Mouse (Mus musculus) embryo, embryonic 11.5 days (tissue): ENCODE measurements around the gene Kcnrg.
"Not testable (repeated sequence)": the region's sequence is repeated elsewhere in the genome, so short reads cannot be mapped to it uniquely, and the experiment has no call there.

Source experiments
- DNase-seq: peaks from one replicate; pipeline ENCODE4 v3.0.0-alpha.2; 2012; ENCODE audit warnings: low read depth, low spot score

Kcnrg gene

DNA sequence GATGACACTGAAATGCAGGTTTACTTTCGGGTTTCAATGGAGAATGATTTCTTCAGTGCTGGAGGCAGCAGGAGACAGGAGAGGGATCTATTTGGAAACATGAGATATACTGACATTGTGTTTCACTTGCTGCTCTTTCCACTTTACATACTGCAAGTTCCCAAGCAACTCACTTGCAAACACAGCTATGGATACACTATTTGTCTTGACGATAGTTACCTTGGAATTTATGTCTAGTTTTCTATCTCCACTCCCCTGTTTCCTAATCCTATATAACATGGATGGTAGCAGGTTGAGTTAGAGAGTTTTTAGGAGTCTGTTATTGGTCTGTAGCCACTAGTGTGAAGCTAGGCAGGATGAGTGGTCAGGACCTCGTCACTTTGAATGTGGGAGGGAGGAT, at the start of gene Kcnrg:
TSS of gene Kcnrg (plus strand) at position 301 of the 400 bp plus-strand sequence.
- DNase-seq: no peak

DNA sequence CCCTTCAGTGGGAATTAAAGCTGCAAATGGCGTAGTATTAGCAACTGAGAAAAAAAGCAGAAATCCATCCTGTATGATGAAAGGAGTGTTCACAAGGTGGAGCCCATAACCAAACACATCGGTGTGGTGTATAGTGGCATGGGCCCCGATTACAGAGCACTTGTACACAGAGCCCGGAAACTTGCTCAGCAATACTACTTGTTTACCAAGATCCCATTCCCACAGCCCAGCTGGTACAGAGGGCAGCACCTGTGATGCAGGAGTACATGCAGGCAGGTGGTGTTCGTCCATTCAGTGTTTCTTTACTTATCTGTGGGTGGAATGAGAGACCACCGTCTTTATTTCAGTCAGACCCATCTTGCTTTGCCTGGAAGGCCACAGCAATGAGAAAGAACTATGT, 48.4 kb upstream of the Kcnrg start:
- no peak for DNase-seq

DNA sequence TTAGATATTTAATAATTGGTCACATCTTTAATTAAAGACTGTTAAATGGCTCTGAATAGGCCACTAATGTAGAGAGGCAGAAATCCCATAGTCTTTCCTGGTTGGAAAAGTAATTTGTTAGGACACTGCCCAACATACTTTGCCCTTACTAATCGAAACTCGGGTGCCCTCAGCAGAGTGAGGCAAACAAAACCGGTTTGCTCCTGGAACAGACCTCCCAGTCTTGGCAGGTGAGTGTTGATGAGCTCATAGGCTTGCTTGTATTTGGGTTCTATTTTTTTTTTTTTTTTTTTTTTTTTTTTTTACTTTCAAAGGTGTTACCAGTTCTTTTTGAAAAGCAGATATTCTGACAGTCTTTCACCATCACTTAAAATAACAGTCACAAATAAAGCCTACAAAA, 47.4 kb upstream of the Kcnrg start:
- DNase-seq: no peak

DNA sequence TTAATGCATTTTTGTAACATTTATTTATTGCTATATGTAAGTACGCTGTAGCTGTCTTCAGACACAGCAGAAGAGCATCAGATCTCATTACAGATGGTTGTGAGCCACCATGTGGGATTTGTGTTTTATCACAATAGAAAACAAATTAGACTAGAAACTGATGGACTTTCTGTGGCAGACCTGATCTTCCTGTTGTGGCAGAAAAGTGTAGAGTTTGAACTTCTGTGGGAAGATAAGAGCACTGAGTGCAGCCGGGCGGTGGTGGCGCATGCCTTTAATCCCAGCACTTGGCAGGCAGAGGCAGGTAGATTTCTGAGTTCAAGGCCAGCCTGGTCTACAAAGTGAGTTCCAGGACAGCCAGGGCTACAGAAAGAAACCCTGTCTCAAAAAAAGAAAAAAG, 41.0 kb upstream of the Kcnrg start:
- not testable (repeated sequence) for DNase-seq

DNA sequence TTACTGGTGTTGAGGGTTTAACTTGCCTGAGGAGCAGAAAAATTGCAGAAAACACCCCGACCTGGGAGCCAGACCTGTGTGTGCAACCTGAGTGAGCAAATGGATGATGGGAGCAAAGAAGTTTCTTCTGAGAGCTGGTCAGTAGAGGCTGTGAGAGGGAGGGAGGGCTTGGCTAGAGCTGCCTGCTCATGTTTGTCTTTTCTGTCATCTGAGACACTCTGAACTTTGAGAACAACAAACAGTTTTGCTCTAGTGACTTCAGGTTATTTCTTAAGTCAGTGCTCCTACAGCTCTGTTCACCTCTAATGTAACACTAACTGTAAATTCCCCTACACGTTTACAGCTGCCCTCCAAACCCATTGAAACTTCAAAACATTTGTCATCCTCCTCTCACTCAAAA, 37.9 kb upstream of the Kcnrg start:
- no peak for DNase-seq

DNA sequence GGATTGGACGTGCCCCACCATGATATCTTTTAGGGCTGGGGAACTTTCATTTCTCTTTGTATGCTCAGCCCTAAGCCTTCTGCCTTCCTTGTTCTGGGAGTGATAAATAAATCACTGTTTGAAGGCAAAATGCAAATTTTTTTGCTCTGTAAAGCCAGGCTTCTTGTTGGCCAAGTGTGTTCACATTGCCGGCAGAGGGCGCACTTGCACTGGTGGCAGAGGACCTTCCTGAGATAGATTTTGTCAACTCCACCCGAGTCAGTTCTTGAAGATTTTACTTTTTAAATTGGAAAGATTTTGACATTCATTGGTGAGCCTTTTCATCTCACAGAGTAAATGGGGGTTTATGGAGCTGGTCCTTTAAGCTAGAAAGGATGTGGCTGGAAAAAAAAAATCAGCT, 35.9 kb upstream of the Kcnrg start:
- DNase-seq: peak; percentile 70

DNA sequence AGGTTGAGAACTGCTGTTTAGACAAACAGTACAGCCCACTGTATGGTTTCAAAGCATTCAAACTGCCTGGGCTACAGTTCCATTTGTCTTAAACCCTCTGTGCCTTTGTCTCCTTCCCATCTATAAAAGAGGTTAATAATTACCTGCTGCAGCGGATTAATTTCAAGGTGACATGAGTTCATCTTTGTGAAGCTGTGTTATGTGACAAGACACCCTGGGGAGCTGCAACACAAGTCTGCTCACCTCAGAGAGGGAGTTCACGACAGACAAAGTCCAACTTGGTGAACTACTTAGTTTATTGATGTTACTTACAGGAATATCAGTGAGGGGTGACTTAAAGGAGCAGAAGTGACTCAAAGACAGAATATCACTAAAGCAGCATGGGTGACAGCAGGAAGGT, 35.1 kb upstream of the Kcnrg start:
- no peak for DNase-seq

DNA sequence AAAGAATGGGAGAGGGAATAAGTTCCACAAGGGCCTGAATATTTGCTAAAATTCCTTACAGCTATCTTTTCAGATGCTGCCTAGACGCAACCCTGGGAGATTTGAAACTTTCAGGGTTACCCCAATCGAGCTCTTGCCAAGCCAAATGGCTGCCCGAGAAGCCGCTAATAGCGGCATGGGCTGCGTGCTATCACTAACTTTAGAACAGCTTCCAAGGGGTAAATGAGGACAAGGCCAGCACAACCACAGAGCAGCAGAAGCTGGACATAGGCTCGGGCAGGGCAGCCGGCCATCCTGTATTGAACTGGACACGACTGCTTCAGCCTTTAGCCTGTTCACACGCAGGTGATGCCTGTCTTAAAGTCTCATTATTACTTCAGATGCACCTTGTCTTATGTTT, 32.2 kb upstream of the Kcnrg start:
- no peak for DNase-seq

GRCm38 (mm10) chr14:61575941-61576340, 31.3 kb upstream of the Kcnrg start:
- DNase-seq: no peak

GRCm38 (mm10) chr14:61589288-61590065, 17.8 kb upstream of the Kcnrg start:
- no peak for DNase-seq

DNA sequence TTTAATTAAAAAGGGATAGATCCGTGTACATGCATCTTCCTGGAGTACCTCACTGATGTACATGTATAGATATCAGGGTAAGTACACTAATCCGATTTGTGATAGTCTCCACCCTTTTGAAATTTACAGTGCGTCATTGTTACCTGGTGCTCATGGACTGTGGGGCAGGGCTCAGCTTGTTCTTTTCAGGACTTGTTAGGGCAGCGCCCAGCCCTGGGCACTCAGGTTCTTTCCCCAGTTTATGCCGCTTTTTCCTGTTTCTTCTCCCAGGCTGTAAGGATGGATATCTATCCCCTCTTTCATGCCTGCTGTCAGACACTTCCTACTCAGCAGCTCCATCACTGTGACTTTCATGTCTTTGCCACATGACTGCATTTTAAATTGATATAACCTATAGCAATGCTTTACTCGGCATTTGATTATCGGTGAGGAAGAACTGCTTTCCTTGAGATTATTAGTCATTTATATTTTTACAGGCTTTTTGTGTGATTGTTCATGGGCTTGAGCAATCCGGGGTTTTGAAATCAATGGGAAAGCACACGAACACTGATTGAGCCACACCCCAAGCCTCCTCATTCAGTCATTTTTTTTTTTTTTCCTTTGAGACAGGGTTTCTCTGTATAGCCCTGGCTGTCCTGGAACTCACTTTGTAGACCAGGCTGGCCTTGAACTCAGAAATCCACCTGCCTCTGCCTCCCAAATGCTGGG, 10.4 kb upstream of the Kcnrg start:
- DNase-seq: no peak

DNA sequence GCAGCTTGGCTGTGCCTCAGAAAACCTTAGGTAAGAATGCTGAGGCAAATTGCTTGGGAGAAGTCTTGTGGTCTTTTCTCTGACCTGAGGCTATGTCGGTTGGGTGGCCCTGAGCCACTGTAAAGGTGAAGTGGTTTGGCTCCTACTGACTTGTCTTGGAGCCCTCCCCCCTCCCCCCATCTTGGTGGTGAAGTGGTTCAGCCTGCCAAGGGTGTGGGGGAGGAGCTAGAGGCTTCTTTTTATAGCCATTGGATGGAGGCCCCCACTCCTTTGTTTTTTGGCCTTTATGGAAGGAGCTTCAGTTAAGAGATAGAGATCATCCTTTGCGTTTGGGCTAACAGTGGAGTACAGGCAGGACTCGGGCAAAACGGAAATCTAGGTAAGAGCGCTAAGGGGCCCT, 9.3 kb upstream of the Kcnrg start, which contains the start of gene Trim13:
TSS of gene Trim13 (plus strand) at position 280 of the 400 bp plus-strand sequence.
- DNase-seq: no peak

DNA sequence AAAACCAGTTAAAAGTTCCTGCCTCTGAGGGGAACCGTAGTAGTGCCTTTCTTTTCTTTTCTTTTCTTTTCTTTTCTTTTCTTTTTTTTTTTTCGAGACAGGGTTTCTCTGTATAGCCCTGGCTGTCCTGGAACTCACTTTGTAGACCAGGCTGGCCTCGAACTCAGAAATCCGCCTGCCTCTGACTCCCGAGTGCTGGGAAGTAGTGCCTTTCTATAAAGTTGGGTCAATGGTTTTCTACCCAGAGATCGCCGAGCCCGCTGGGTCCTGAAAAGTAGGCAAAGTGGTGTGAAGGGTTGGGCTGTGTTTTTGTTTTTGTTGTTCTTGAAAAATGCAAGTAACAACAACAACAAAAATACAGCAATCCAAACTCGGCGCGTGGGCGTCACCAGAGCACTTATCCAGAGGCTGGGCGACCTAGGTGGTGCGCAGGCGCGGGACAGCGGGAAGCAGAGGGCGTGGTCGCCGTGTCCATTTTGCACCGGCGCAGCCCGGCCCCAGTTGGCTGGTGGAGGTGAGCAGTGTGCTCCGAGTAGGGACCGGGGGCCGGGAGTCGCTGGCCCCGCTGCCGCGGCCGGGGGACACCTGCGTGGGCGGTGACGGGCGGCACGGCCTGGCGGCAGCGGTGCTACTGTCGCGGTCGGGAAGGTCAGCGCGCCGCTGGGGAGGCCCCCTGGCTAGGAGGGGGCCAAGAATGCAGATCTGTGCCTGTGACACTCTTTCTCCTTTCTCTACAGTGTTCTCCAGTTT, 8.0 kb upstream of the Kcnrg start:
- peak; percentile 83 for DNase-seq

- no peak for DNase-seq
Observed at GRCm38 (mm10) chr14:61601348-61601747, 5.9 kb upstream of the Kcnrg start.

DNA sequence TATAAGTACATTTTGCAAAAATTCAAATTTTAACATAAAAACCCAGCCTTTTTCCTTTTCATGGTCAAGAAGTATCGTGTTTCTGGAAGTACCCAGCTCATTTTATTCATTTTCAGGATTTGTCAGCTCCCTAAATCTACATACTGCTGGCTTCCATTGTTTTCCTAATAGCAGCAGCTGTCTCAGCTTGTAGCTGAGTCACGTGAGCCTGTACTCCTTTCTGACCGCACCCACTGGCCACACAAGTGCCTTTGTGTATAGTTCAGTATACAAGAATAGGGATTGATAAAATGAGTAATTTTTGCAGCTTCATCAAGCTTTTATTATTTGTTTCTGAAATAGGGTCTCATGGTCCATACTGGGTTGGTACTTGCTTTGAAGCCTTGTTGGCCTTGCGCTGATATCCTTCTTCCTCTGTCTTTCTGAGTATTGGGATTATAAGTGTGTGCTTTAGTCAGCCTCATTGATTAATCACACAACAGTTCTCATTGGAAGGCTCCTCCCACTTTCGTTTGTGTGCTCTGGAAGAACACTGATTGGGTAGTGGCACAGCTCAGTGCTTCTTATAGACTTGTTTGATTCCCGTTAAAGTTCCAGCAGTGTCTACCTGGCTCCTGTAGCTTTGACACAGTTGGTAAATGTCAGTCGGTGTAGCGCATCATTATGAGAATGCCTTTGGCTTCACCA, 4.0 kb upstream of the Kcnrg start:
- no peak for DNase-seq

GRCm38 (mm10) chr14:61604081-61604480, 3.2 kb upstream of the Kcnrg start:
- DNase-seq: no peak

DNA sequence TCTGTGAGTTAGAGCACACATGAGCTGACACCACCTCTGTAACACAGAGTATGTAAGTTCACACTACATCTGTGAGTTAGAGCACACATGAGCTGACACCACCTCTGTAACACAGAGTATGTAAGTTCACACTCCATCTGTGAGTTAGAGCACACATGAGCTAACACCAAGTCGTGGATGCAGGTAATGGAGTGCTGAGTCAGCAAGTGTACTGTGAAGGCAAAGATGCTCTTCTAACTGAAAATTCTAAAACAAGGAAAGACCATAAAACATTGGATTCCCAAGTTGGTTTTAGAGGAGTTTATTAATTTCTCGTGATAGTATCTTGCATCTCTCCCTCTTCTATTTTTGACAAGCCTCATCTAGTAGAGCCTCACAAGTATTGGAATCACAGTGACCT, 1.2 kb upstream of the Kcnrg start:
- DNase-seq: not testable (repeated sequence)

DNA sequence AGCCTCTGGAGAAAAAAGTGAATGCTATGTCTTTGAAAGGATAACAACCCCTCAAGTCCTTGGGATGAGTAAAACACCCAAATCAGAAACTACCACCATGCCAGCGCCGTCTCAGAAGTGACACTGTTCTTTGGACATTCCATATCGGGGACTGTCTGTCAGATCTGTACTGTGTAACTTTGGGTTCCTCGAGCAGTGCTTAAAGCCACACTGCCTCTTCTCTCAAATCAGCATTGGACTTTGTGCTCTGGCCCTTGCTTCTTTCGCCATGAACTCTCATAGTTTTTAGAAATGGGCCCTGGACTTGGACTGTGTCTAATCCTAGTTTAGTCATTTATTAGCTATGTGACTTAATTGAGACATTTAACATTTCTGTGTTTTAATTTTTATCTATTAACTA, 4.5 kb downstream of the Kcnrg start:
- DNase-seq: no peak

- no peak for DNase-seq
Observed at GRCm38 (mm10) chr14:61613319-61613718, 6.1 kb downstream of the Kcnrg start.

DNA sequence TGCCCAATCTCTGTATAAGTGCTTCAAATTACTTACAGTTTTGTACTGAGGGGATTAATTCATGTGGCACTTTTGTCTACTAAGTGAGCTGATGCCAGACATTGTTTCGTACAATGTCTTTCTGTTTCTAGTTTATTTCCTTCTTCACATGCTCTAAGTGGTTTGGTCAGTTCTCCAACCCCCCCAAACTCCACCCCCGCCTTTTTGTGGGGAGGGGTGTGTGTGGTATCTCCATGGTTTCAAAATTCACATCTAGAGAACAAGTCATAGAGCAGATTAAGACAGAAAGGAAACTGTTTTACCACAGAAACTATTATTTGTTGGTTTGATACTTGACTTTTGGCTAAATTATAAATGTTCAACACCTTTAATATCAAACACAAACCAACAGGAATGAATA, 13.1 kb downstream of the Kcnrg start:
- DNase-seq: no peak

DNA sequence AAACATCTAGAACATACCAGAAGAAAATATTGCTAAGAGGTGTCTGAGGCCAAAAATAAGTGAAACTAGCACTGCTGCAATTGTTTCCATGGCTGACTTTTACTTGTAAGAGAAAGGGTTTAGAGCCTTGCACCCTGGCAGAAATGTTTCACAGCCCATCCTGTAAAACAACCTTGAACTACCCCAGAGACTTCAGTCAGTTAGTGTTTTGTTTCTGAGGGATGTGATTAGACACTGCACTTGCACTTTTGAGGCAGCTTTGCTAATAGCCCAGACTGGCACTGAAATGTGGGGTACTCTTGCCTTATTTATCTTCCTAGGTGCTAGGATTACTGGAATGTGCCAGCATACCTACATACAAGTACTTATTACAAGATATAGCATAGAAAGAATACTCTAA, 28.7 kb downstream of the Kcnrg start:
- no peak for DNase-seq

DNA sequence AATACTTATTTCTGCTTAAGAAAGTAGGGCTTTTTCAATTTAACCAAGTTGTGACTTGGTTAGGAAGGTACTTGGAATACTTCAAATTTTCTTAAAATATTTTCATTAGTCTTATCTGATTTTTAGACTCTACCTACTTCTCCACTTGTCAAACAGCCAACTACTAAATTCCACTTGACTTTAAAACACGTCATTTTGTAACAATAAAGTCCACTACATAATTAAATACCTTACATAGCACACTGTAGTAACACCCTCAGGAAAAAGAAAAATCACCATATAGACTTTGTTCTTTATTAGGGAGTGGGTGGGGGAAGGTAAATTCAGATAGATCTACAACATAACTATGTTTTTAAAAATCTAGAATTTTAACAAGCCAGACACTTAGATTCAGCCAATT, 35.4 kb downstream of the Kcnrg start:
- DNase-seq: no peak
